Mouse (Mus musculus) CH12.LX (cell line): ENCODE measurements at regions not wholly inside any gene's neighbourhood (a gene's known extent, or its start where the extent isn't known, plus 50 kb on each side); places are given as distances from the start of the nearest gene placed in this dataset.

Experiments
- DNase-seq: peaks from one replicate; pipeline ENCODE4 v3.0.0-alpha.2; 2013; ENCODE audit errors: extremely low read depth
- H3K27ac ChIP-seq: 2 replicates; pipeline ENCODE4 v1.5.1; 2012; ENCODE audit warnings: low read depth, mild to moderate bottlenecking, control low read depth, moderate library complexity; ENCODE audit not compliant: insufficient read depth
- H3K27me3 ChIP-seq: replicated peaks from 2 replicates; pipeline ENCODE3; 2012; ENCODE audit warnings: inconsistent platforms
- H3K36me3 ChIP-seq, 2 experiments: replicated peaks in 1 of 2; 2 replicates each; pipeline versions ENCODE3 to v1.6.1; 2012; ENCODE audit warnings: inconsistent platforms in 1 of 2, low read length in 1 of 2, mild to moderate bottlenecking in 1 of 2, mixed read lengths in 1 of 2, moderate library complexity in 1 of 2; ENCODE audit not compliant: control insufficient read depth in 1 of 2, insufficient read depth in 1 of 2
- H3K4me1 ChIP-seq, 2 experiments: 2 replicates each; pipeline ENCODE4 v1.6.1; 2012; ENCODE audit warnings: inconsistent platforms in 1 of 2, moderate library complexity in 1 of 2; ENCODE audit not compliant: insufficient read depth in 2 of 2, control insufficient read depth in 1 of 2
- H3K4me2 ChIP-seq: 2 replicates; pipeline ENCODE4 v1.6.1; 2012; ENCODE audit warnings: low read depth, mild to moderate bottlenecking, control low read depth; ENCODE audit not compliant: poor library complexity, insufficient read depth, severe bottlenecking
- H3K4me3 ChIP-seq, 3 experiments: fragments of 150-350 bp in 1 of 3; sonication (generic) in 1 of 3; replicated peaks in 1 of 3; 2 replicates each; pipeline versions ENCODE3 to v1.5.1; 2011 to 2012; ENCODE audit warnings: low read depth in 2 of 3, low read length in 2 of 3, mild to moderate bottlenecking in 2 of 3, moderate library complexity in 2 of 3, control low read depth in 1 of 3, improper control_type of control experiment in 1 of 3, inconsistent platforms in 1 of 3, mixed read lengths in 1 of 3; ENCODE audit not compliant: poor library complexity in 1 of 3
- H3K79me2 ChIP-seq: replicated peaks from 2 replicates; pipeline ENCODE4 v1.6.1; 2012; ENCODE audit warnings: mild to moderate bottlenecking, moderate library complexity; ENCODE audit not compliant: control insufficient read depth, poor library complexity, insufficient read depth, severe bottlenecking; ENCODE audit errors: extremely low read depth
- H3K9ac ChIP-seq: 2 replicates; pipeline ENCODE4 v1.6.1; 2012; ENCODE audit warnings: low read depth, mild to moderate bottlenecking, control low read depth, moderate library complexity; ENCODE audit not compliant: insufficient read depth
- H3K9me3 ChIP-seq: replicated peaks from 2 replicates; pipeline ENCODE3; 2012; ENCODE audit warnings: low read length, inconsistent platforms, mixed read lengths
- BHLHE40 ChIP-seq: IDR thresholded peaks from 2 replicates; pipeline ENCODE4 v1.6.1; 2011; ENCODE audit warnings: mild to moderate bottlenecking, low read depth, low read length, improper control_type of control experiment
- CHD1 ChIP-seq: IDR thresholded peaks from 2 replicates; pipeline ENCODE4 v1.6.1; 2012; ENCODE audit warnings: low read depth, low read length, improper control_type of control experiment, inconsistent platforms
- CTCF ChIP-seq, 2 experiments: IDR thresholded peaks in 1 of 2; conservative IDR thresholded peaks in 1 of 2; 2 replicates each; pipeline ENCODE4 v1.5.1; 2011 to 2012; ENCODE audit warnings: low read depth in 2 of 2, low read length in 2 of 2, improper control_type of control experiment in 1 of 2, inconsistent platforms in 1 of 2, mild to moderate bottlenecking in 1 of 2, moderate library complexity in 1 of 2
- E2F4 ChIP-seq: IDR thresholded peaks from 2 replicates; pipeline ENCODE4 v1.6.1; 2011; ENCODE audit warnings: low read depth, low read length, improper control_type of control experiment; ENCODE audit not compliant: insufficient replicate concordance
- EP300 ChIP-seq: IDR thresholded peaks from 2 replicates; pipeline ENCODE4 v1.6.1; 2011; ENCODE audit warnings: low read length, improper control_type of control experiment
- ETS1 ChIP-seq: conservative IDR thresholded peaks from 2 replicates; pipeline ENCODE4 v1.6.1; 2012; ENCODE audit warnings: low read depth, mild to moderate bottlenecking, inconsistent platforms, low read length, improper control_type of control experiment, moderate library complexity
- IRF4 ChIP-seq: IDR thresholded peaks from 2 replicates; pipeline ENCODE4 v1.6.1; 2014; ENCODE audit warnings: low read depth, mild to moderate bottlenecking, inconsistent platforms, low read length, improper control_type of control experiment
- JUN ChIP-seq: IDR thresholded peaks from 2 replicates; pipeline ENCODE4 v1.6.1; 2011; ENCODE audit warnings: low read depth, mild to moderate bottlenecking, low read length, improper control_type of control experiment, moderate library complexity; ENCODE audit not compliant: insufficient read depth
- JUND ChIP-seq: conservative IDR thresholded peaks from 2 replicates; pipeline ENCODE4 v1.6.1; 2011; ENCODE audit warnings: low read depth, low read length, improper control_type of control experiment
- KAT2A ChIP-seq: IDR thresholded peaks from 2 replicates; pipeline ENCODE4 v1.6.1; 2012; ENCODE audit warnings: low read length, improper control_type of control experiment, inconsistent platforms; ENCODE audit not compliant: insufficient replicate concordance
- MAZ ChIP-seq: IDR thresholded peaks from 2 replicates; pipeline ENCODE4 v1.6.1; 2012; ENCODE audit warnings: low read depth, mild to moderate bottlenecking, inconsistent platforms, low read length, improper control_type of control experiment, moderate library complexity
- MEF2A ChIP-seq: IDR thresholded peaks from 2 replicates; pipeline ENCODE4 v1.6.1; 2014; ENCODE audit warnings: low read depth, mild to moderate bottlenecking, inconsistent platforms, low read length, improper control_type of control experiment, borderline replicate concordance
- MXI1 ChIP-seq: IDR thresholded peaks from 2 replicates; pipeline ENCODE4 v1.6.1; 2011; ENCODE audit warnings: mild to moderate bottlenecking, low read depth, low read length, improper control_type of control experiment
- MYC ChIP-seq: IDR thresholded peaks from 2 replicates; pipeline ENCODE4 v1.6.1; 2011; ENCODE audit warnings: low read depth, mild to moderate bottlenecking, improper control_type of control experiment, low read length
- NRF1 ChIP-seq: IDR thresholded peaks from 2 replicates; pipeline ENCODE4 v1.6.1; 2014; ENCODE audit warnings: low read depth, mild to moderate bottlenecking, inconsistent platforms, low read length, improper control_type of control experiment, moderate library complexity
- POLR2AphosphoS2 ChIP-seq: IDR thresholded peaks from 2 replicates; pipeline ENCODE4 v1.6.1; 2011; ENCODE audit warnings: low read depth, low read length, improper control_type of control experiment
- RCOR1 ChIP-seq: conservative IDR thresholded peaks from 2 replicates; pipeline ENCODE4 v1.6.1; 2012; ENCODE audit warnings: low read depth, mild to moderate bottlenecking, inconsistent platforms, low read length, improper control_type of control experiment
- SIN3A ChIP-seq: IDR thresholded peaks from 2 replicates; pipeline ENCODE4 v1.6.1; 2012; ENCODE audit warnings: low read length, improper control_type of control experiment, inconsistent platforms
- UBTF ChIP-seq: IDR thresholded peaks from 2 replicates; pipeline ENCODE4 v1.6.1; 2012; ENCODE audit warnings: low read depth, mild to moderate bottlenecking, inconsistent platforms, low read length, improper control_type of control experiment, moderate library complexity
- USF1 ChIP-seq: IDR thresholded peaks from 2 replicates; pipeline ENCODE4 v1.6.1; 2014; ENCODE audit warnings: low read depth, mild to moderate bottlenecking, inconsistent platforms, low read length, improper control_type of control experiment
- USF2 ChIP-seq: conservative IDR thresholded peaks from 2 replicates; pipeline ENCODE4 v1.6.1; 2011; ENCODE audit warnings: low read depth, low read length, improper control_type of control experiment
- ZMIZ1 ChIP-seq: IDR thresholded peaks from 2 replicates; pipeline ENCODE4 v1.6.1; 2012; ENCODE audit warnings: low read depth, mild to moderate bottlenecking, inconsistent platforms, low read length, improper control_type of control experiment
- ZNF384 ChIP-seq: IDR thresholded peaks from 2 replicates; pipeline ENCODE4 v1.6.1; 2012; ENCODE audit warnings: low read depth, low read length, improper control_type of control experiment, inconsistent platforms
- dilution Hi-C: fragments of 300-500 bp; cut with MboI; formaldehyde crosslinking; loops from 2 replicates; pipeline ENCODE4 v1.14.3; 2020; ENCODE audit warnings: low sequenced_read_pairs; ENCODE audit not compliant: extremely low pct_unique_long_range_greater_than_20kb, extremely low pct_ligation_motif_present
- in situ Hi-C: fragments of 300-500 bp; cut with MboI; formaldehyde crosslinking; loops from 3 replicates; pipeline ENCODE4 v1.14.3; 2019; ENCODE audit warnings: low sequenced_read_pairs, low pct_ligation_motif_present, low pct_unique_long_range_greater_than_20kb, mixed read lengths

DNA sequence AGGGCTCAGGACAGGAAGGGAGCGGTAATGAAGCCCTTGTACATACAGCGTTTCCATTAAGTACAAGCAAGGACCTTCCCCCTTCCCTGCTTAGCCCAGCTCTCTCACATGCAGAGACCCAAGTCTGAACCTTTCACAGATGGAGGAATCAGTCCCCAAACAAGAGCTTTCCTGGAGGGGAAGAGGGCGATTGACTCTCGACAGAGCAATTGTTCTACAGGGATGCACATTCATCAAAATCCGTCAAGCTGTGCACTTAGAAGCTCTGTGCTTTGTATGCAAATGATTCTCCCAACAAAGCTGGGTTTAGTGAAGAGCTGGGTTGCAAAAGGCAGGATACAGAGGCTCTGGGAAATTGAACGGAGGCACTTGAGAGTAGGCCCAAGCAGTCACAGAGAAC, 141.1 kb upstream of the Haao start:
- Histone ChIP-seq H3K4me3 (no peak overlapping the region), H3K9ac (no peak overlapping the region), H3K36me3 (no peaks in the 10 kb centered on the region), H3K9me3 (no peaks in the 10 kb centered on the region), H3K27me3 (no peaks in the 10 kb centered on the region), H3K4me2 (no peak overlapping the region), H3K79me2 (no peaks in the 10 kb centered on the region), H3K4me1 (peaks cover 0 to 16% of the 10 kb centered on the region in 2 experiments; a peak in 2 of 4 replicates), H3K27ac (no peak overlapping the region)
- DNase-seq = no peak
- TF ChIP-seq USF1 (no peak), SIN3A (no peak), MAZ (no peak), NRF1 (no peak), POLR2AphosphoS2 (no peak), IRF4 (no peak)
- in situ Hi-C loops = no loop called here
- dilution Hi-C loops = no loop called here

DNA sequence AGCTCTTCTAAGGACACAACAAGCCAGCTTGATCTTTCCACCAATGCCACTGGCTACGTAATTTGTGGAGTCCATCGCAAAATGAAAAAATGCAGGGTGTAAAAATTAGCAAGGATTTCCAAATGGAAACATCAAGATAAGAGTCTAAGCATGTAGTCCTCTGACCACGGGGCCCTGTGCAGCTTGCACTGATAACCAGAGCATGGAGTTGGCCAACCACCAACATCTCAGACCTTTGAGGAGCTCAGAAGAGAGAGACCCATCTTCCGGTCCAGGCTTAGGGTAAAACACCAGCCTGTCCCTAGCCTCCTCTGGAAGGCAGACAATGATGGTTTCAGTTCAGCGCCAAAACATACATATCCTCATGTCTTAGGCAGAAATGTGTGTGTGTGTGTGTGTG, 140.4 kb upstream of the Haao start:
- peaks cover 0 to 16% of the 10 kb centered on the region in 2 experiments; a peak in 2 of 4 replicates for H3K4me1 ChIP-seq
- dilution Hi-C loops = no loop called here
- TF ChIP-seq MAZ (no peak), UBTF (no peak), BHLHE40 (no peak), MYC (no peak), ZMIZ1 (no peak), KAT2A (no peak), JUN (no peak), MXI1 (no peak), EP300 (no peak), POLR2AphosphoS2 (no peak)
- TF ChIP-seq, all 38 proteins: peak for 0
- Histone ChIP-seq H3K4me2 (no peak overlapping the region), H3K79me2 (no peaks in the 10 kb centered on the region), H3K27ac (no peak overlapping the region), H3K4me3 (no peak overlapping the region), H3K9ac (no peak overlapping the region), H3K9me3 (no peaks in the 10 kb centered on the region), H3K27me3 (no peaks in the 10 kb centered on the region), H3K36me3 (no peaks in the 10 kb centered on the region)
- in situ Hi-C loops = no loop called here
- DNase-seq = no peak

DNA sequence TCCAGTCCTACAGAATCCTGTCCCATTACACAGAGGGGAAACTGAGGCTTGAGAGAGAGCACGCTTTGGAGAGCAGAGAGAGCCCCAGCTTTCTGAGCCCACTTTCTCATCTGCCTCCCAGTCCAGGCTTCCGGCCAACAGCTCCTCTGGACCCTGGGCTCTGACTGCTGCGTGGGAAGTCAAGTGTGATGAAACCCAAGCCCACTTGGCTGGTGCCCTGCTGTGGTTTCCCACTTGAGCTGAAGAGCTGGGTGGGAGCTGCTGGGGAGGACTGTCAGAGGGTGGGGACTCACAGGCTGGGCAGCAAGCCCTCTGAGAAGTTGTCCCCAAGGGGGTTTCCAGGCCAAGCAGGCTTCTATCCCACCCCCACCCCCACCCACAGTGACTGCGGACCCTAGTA, 139.9 kb upstream of the Haao start:
- H3K79me2 ChIP-seq = no peaks in the 10 kb centered on the region
- H3K9me3 ChIP-seq = no peaks in the 10 kb centered on the region
- peaks cover 0 to 16% of the 10 kb centered on the region in 2 experiments; a peak in 2 of 4 replicates for H3K4me1 ChIP-seq
- peaks cover under 1% of the 10 kb centered on the region for H3K27me3 ChIP-seq
- no peak overlapping the region for H3K27ac ChIP-seq
- no peak overlapping the region for H3K9ac ChIP-seq
- DNase-seq = no peak
- TF ChIP-seq JUND (no peak), USF2 (no peak), POLR2AphosphoS2 (no peak), RCOR1 (no peak), MAZ (no peak), MEF2A (no peak), CTCF (conservative IDR thresholded peaks at IDR 0.05 in 1 of 2, IDR thresholded peaks at IDR 0.05 in 1 of 2; ENCODE audit: low read depth in 2 of 2, low read length in 2 of 2) (no peak), MXI1 (no peak), E2F4 (no peak), ZNF384 (no peak), ETS1 (no peak), CHD1 (no peak)
- no peaks in the 10 kb centered on the region for H3K36me3 ChIP-seq
- in situ Hi-C loops (no loop called here), dilution Hi-C loops (no loop called here)
- no peak overlapping the region for H3K4me3 ChIP-seq
- no peak overlapping the region for H3K4me2 ChIP-seq
